Mouse (Mus musculus): ENCODE results near the gene Tspan4.

Tspan4 gene

GRCm38 (mm10) chr7:141510196-141510595, 35.2 kb downstream of the Tspan4 start:
- no peak for DNase-seq

- no peak for DNase-seq
These were observed 35.7 kb downstream of the Tspan4 start for GRCm38 (mm10) chr7:141510681-141511191.

GRCm38 (mm10) chr7:141517638-141518037, 42.6 kb downstream of the Tspan4 start:
- no peak for DNase-seq

- no peak for DNase-seq
These were observed 43.3 kb downstream of the Tspan4 start for GRCm38 (mm10) chr7:141518296-141518695.

- no peak for DNase-seq
These were observed 43.9 kb downstream of the Tspan4 start for GRCm38 (mm10) chr7:141518926-141519325.

GRCm38 (mm10) chr7:141519795-141520194, 44.8 kb downstream of the Tspan4 start:
- DNase-seq: no peak

GRCm38 (mm10) chr7:141523007-141523406, 48.0 kb downstream of the Tspan4 start:
- no peak for DNase-seq

- no peak for DNase-seq
These were observed 49.2 kb downstream of the Tspan4 start for GRCm38 (mm10) chr7:141524271-141524670.

GRCm38 (mm10) chr7:141524760-141525579, 49.9 kb downstream of the Tspan4 start:
- DNase-seq: peak; percentile 81

GRCm38 (mm10) chr7:141525580-141525925, 50.5 kb downstream of the Tspan4 start:
- DNase-seq: no peak

GRCm38 (mm10) chr7:141535570-141535969, 60.5 kb downstream of the Tspan4 start:
- DNase-seq: no peak

- DNase-seq: peak; percentile 17
These were observed 64.0 kb downstream of the Tspan4 start for GRCm38 (mm10) chr7:141538852-141539555.

GRCm38 (mm10) chr7:141539556-141540311, 64.7 kb downstream of the Tspan4 start, which contains the start of gene Chid1:
Gene Chid1, minus strand, starts transcription at chr7:141539857.
- DNase-seq: peak; percentile 98

- peak; percentile 22 for DNase-seq
These were observed 65.5 kb downstream of the Tspan4 start for GRCm38 (mm10) chr7:141540312-141541081.

GRCm38 (mm10) chr7:141541681-141542080, 66.6 kb downstream of the Tspan4 start:
- DNase-seq: no peak

- no peak for DNase-seq
These were observed 67.5 kb downstream of the Tspan4 start for GRCm38 (mm10) chr7:141542588-141542987.

Measured in thymus, postnatal 4 days (tissue).